Mouse (Mus musculus) embryo, embryonic 11.5 days (tissue): ENCODE results near the gene Gsk3b.
A peak's percentile ranks its signal among the peaks of the same experiment; 100 is the strongest.
"Not testable (repeated sequence)": the region's sequence is repeated elsewhere in the genome, so short reads cannot be mapped to it uniquely, and the experiment has no call there.

Source experiments
- DNase-seq: peaks from one replicate; pipeline ENCODE4 v3.0.0-alpha.2; 2012; ENCODE audit warnings: low read depth, low spot score

Gene Gsk3b

DNA sequence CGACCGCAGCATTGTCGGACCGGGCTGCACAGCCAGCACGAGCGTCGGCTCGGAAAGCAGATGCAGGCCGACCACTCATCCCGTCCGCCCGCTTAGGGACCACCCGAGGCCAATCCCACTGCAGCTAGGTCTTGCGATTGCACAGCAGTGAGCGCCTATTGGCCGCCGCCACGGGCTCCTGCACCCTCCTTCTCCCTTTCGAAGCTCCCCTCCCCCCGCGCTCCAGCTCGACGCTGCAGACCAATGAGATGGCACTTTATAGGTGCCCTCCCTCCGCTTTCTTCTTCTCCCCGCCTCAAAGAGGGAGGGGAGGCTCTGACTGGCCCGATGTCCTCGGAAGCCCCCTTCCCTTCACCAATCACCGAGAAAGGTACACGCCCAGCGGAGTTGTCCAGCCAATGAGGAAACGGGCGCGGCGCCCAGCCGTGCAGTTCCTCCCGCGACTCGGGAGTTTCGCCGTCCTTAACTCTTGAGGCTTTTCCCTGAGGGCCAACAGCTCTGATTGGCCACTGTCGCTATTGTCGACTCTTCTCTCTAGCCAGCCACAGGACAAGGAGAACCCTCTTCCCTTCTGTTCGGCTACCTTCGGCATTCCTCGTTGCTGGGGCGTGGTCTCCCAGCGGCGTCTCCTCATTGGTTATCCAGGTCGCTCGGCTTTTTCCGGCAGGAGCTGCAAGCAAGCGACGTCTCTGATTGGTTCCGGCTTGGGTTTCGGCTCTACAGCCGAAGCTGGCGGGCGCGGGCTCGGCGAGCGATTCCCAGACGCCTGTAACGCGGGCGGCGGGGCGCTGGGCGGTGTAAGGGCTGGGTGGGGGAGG, at the start of gene Gsk3b:
Gene Gsk3b (plus strand): TSS at position 373 of the 818 bp plus-strand sequence.
- DNase-seq = peak; percentile 99

- DNase-seq = no peak
Measured at GRCm38 (mm10) chr16:38042160-38042559, 46.6 kb upstream of the Gsk3b start.

- DNase-seq = no peak
Measured at GRCm38 (mm10) chr16:38044551-38044950, 44.2 kb upstream of the Gsk3b start.

DNA sequence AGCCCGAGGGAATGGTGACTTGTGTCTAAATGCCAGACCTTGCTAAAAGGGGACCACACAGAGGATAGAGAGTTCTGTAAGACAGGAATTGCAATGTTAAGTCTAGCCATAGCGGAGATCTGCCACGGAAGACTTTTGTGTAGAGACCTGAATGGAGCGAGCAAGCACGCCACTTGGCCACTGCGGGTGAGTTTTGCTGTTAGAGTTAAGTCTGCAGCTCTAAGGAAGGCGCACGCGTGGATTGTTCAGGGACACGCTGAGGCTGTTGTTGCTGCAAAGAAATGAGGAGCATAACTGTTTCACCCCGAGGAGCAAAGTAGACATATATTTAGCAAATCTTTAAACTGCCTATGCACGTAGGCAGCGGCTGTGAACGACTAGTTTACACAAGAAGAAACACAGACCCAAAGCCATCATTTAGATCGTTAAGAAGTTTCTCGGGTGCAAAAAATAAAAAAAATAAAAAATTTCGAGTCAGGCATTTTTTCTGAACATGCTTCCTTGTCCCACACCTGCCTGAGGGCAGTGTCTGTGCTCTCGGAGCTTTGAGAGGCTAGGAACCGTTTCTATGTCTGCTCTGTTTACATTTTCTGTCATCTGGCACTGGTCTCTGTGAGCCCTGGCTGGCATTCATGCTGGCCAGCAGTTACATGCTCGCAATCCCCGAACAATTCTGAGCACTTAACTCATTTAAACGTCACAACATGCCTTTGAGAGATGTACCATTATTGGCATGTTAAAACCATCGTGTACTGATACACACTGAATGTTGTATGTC, 40.8 kb upstream of the Gsk3b start:
- no peak for DNase-seq

DNA sequence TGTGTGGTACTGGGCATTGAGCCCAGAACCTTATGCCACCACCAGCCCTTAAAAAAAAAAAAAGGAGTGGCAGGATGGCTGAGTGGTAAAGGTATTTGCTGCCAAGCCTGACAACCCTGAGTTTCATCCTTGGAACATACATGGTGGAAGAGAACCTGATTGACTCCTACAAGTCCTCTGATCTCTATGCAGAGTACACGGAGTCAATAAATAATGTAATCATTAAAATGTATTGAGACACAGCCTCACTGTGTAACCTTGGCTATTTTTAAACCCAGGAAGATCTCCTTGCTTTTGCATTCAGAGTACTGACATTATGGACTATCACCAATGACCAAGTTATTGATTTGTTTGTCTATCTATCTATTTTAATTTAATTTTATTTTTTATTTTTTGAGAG, 30.9 kb upstream of the Gsk3b start:
- no peak for DNase-seq

DNA sequence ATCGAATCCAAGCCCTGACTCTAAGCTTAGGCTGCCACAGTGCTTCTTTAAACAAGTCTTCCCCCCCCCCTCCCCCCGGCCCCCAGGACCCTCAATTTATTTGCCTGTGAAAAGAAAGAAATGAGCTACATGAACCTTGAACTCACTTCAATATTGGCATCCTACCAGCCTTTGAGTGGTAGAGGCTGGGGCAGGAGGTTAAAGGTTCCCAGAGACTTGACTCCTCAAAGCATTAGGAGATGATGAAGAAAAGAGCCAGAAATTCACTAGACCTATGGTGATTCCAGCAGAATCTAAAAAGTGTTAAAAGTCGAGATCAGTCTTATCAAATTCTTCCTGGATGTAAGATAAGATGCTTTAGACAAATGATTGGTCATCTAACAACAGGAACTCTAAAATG, 30.0 kb upstream of the Gsk3b start:
- no peak for DNase-seq

DNA sequence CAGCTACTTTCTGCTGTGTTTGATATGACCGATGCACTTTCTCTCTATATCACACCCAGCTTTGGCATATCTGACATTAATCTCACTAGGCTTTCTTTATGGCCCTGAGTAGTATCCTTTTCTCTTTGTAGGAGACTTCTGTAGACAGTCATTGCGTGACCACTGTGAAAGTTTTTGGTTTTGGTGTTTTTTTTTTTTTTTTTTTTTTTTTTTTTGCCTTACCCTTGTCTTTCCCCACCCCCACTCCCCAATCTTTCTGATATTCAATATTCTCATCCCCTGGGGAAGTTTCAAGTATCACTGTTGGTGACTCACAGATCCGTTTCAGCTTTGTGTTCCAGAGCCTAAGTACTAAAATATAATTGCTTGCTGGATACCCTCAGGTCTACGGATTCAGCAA, 29.2 kb upstream of the Gsk3b start:
- DNase-seq = no peak

DNA sequence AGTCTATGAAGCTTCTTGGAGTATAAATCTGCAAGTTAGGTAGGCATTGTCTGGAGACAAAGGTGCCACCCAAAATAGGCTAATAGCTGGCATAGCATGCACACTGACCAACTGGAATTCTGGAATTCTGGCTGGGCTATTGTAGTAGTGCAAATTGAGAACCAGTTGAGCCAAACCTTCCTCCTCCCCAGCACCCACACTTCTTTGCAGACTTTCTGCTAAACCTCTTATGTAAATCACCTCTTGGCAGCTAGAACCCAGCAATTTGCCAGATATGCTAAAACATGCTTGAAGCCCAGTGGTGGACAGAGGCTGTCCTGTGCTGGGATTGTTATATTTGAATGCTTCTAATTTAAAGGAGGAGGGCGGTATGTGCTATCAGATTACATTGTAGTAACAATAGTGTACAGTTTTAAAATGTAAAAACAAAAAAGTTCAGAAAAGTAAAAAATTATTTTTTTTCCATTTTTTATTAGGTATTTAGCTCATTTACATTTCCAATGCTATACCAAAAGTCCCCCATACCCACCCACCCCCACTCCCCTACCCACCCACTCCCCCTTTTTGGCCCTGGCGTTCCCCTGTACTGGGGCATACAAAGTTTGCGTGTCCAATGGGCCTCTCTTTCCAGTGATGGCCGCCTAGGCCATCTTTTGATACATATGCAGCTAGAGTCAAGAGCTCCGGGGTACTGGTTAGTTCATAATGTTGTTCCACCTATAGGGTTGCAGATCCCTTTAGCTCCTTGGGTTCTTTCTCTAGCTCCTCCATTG, 14.8 kb upstream of the Gsk3b start:
- not testable (repeated sequence) for DNase-seq

DNA sequence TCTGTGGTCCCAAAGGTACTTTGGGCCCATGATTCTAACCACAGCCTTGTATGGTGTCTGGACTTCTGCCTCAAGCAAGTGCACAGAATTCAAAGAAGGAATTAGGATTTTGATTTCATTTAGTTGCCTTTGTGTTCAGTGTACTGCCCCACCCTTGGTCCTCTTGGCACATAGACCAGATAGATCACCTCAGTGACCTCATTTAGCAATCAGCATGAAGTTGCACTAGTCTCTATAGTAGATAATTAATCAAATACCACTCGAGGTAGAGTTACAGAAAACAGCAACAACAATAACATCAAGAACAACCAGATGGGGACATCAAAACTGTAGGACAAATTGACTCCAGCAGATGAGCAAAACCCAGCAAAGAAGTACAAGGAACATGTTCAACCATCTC, 8.6 kb upstream of the Gsk3b start:
- no peak for DNase-seq

DNA sequence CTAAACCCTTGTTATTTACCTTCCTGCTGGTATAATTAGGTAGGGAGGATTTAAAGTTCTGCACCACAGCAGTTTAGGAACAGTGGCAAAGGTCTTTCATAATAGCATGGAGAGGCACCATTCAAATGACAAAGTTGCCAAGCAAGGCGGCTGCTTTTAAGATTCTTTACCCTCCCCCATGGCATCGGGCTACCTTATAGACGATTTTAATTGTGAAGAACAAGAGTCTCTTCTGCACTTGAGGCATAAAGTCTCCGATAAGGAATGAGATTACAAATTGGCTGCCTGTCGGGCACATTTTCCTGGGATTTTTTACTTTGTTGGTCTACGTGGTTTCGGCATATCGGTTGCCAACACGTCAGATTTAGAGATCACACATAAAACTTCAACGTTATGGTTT, 1.6 kb upstream of the Gsk3b start:
- no peak for DNase-seq

DNA sequence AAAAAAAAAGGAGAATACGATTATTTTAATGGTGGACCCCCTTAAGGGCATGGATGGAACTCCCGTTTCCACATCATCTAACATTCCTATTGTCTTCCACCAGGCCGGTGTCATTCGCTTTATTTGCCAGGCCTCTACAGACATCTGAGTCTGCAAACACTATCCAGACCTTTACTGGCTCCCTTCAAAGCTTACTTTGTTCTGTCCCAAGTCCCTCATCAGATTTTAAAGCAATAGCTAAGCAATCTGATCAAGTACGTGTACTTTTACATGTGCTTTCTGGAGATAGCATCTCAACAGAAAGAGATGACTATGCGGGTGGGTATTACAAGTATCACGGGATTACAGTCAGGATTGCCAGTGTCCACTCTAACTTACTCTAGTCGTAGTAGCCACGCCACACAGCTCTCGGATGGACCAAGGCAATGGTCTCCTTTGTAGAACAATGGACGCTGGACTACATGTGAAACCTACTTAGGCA, 1.1 kb upstream of the Gsk3b start:
- DNase-seq = no peak

- DNase-seq = peak; percentile 67
Measured at GRCm38 (mm10) chr16:38088126-38088628, 624 bp upstream of the Gsk3b start.

- DNase-seq = no peak
Measured at GRCm38 (mm10) chr16:38089447-38090170, 808 bp downstream of the Gsk3b start.

- no peak for DNase-seq
Measured at GRCm38 (mm10) chr16:38090341-38091005, 1.7 kb downstream of the Gsk3b start.

GRCm38 (mm10) chr16:38091041-38091440, 2.2 kb downstream of the Gsk3b start:
- no peak for DNase-seq

DNA sequence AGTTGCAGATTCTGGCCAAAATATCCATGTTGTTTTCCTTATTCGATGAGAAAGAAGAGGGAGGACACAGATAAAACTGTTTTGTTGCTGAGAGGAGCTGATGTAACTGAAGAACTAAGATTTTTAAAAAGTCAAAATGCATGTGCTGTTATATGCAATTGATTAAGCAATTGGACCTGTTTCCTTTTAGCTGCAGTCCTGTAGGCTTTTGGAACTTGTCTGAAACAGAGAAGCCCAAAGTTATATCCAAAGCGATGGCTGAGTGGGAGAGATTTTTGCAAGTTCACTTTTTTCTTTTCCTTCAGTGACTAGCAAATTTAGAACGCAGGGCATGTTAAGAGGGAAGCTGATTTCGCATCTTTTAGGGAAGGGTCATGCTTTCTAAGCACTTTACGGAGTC, 2.9 kb downstream of the Gsk3b start:
- DNase-seq = no peak

DNA sequence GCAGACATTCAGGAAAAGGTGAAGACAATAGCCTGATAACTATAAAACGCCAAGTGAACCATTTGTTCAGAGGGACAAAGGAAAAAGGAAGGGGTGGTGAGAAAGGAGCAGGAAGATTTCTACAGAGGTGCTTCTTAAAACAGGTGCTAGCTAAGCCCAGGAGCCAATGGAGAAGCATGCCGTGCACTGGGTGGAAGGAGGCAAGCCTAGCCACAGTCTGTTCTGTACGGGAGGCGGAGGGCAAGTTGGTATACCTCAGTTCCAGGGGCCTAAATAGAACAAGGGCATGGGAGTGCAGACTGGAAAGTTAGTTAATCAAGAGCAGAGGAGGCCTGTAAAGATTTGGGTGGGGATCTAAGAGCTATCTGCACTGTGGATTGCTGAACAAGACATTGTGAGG, 3.8 kb downstream of the Gsk3b start:
- DNase-seq = no peak

DNA sequence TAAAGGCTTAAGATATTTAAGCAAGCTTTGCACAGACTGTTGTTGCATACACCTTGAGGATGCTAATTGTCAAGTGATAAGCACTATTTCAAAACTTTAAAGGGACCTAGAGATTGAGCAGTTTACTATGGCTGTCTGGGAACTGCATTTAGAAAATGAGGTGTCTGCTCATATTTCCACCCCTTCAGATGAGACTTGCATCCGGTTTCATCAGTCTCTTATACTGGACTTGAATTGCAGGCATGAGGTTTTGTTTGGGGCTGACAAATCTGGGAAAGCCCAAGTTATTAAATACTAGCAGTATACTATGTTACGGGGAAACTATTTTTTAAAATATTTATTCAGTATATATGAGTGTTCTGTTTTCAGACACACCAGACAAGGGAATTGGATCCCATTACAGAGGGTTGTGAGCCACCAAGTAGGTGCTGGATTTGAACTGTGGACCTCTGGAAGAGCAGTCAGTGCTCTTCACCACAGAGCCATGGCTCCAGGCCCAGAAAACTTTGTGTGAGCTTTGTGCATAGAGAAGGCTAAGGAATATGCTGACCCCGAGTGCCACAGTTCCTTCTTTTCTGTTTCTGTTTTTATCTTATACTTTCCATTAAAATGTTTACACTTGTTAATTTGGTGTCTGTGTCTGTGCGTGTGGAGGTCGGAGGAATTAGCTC, 6.5 kb downstream of the Gsk3b start:
- DNase-seq = no peak

- no peak for DNase-seq
Measured at GRCm38 (mm10) chr16:38097521-38097920, 8.7 kb downstream of the Gsk3b start.

DNA sequence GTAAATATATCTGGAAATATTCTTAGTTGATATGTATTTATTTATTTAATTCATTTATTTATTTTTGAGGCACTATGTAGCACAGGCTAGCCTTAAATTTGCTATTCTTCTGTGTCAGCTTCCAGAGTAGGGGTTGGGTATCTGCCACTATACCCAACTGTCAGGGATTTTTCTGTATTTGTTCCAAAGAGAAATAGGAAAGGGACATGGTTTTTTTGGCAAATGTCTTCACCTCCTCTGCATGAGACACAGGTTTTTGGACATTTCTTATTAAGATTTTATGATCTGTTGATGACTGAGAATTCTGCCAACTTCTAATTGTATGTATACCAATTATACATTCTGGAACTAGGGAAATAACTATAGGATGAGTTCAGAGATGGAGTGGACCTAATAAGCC, 10.5 kb downstream of the Gsk3b start:
- DNase-seq = no peak
